Mouse (Mus musculus): ENCODE results near the gene Gm43064.
"Not testable (repeated sequence)": the region's sequence is repeated elsewhere in the genome, so short reads cannot be mapped to it uniquely, and the experiment has no call there.

Gene Gm43064

DNA sequence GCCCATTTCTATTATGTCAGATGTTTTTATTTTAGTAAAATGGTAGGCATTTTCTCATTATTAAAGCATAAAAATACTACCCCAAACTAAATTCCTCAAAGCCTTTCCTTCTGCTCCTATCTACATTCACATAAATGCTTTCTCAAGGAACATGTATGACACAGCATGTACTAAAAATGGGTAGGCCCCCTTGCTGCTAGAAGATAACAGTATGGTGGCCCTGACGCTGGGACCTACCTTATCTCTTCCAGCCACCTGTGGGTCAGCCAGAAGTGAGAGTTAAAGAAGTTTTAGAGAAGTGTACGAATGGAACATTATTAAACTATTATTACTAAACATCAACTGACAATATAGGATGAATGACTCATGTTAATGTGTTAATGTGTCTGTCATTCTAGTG, 9.9 kb upstream of the Gm43064 start:
- no peak for DNase-seq (ENCODE audit: low read depth, low spot score)

DNA sequence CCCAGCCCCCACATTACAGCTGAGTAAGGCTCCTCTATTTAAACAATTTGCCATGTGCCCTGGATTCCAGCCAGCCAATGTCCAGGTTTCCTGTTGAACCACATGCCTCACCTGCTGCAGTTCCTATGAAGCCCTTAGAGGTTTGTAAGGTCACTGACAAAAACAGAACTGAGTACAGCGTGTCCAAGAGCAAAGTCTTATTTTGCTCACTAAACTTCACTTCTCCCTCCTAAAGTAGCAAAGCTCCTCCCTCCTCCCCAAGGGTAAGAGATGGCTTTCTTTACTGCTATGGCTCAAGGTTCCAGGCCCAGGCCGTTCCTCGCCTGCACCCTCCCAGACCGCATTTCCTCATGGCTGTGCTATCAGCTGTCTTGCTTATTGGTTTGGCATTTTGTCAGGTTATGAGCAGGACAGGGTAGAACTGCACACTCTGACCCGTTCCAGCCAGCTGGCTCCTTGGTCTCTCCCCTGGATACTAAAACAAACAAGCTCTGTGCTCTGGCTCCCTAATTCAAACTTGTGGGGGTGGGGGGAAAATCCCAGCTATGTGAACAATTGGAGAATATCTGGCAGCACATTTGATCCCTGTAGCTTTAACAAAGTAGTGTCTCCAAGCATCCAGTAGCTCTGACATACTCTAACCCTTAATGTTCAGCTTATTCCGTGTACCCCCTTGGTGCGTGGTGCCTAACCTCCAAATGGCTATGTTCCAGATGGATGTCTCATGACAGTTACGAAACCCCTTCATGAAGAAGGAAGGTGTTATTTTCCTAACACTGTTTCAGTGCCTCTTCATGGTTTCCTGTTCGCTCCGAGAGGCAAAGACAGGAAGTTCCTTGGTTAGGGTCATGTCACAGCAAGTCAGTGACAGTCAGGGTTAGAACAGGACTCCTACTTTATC, 7.5 kb upstream of the Gm43064 start:
- no peak for DNase-seq (ENCODE audit: low read depth, low spot score)

DNA sequence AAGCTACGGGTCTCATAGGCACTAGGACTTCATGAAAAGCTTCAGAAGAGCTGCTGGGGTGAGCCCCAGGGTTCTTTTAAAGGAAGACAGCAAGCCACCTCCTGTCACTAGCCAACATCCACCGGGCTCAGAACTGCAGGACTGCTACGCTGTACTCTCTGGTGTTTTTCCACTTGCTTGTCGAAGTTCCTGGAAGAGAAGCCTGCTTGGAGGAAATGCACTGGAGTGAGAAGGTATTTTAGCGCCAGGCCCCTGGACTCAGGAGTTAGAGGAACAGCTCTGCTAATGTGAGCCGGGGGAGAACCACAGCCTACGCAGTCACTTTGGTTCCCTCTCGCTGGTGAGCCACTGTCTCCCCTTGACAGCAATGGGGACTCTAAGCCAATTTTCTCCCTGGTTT, 6.5 kb upstream of the Gm43064 start:
- DNase-seq (ENCODE audit: low read depth, low spot score) = no peak

DNA sequence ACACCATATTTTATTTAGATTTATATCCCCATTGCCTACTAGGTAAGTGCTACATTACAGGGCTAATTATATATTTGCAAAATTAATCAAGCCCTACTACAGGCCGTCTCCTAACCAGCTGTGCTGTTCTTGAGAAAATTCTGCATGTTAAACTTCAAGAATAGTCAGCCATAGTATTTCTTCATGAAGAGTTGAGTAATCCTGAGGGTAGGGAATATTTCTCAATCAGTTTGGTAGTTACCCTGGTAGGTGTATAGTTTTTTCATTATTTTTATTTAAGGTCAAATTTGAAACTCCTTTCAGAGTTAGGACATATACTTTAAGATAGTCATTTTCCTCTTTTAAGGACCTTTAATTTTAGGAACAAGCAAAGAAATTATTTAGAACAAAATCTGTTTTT, 3.7 kb upstream of the Gm43064 start:
- DNase-seq (ENCODE audit: low read depth, low spot score) = no peak

DNA sequence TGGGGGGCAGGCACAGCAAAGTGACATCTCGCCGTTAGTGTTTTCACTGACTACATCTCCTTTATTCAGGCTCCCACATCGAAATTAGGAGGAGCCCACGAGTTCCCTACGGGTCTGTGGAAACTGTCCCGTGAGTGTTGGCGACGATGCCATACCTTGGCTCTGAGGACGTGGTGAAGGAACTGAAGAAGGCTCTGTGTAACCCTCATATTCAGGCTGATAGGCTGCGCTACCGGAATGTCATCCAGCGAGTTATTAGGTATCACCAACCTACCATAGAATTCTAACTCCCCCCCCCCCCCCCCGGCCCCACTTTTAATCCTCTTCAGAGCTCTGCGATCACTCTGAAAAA, 402 bp downstream of the Gm43064 start:
- no peak for DNase-seq (ENCODE audit: low read depth, low spot score)

DNA sequence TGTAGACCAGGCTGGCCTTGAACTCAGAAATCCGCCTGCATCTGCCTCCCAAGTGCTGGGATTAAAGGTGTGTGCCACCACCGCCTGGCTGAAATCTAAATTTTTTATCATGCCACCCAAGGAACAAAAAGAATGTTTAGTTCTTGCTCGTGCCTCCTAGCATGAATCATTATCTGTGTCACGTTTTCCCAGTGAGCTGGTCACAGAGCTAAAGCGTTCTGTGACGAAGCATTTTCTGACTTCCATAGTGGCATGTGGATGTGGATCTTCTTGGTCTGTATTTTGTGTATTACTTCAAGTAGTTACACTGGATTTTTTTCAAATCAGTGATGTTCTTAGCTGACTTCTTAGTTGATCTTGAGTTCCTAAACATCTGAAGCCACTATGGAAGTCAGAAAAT, 1.6 kb downstream of the Gm43064 start:
- DNase-seq (ENCODE audit: low read depth, low spot score) = no peak

DNA sequence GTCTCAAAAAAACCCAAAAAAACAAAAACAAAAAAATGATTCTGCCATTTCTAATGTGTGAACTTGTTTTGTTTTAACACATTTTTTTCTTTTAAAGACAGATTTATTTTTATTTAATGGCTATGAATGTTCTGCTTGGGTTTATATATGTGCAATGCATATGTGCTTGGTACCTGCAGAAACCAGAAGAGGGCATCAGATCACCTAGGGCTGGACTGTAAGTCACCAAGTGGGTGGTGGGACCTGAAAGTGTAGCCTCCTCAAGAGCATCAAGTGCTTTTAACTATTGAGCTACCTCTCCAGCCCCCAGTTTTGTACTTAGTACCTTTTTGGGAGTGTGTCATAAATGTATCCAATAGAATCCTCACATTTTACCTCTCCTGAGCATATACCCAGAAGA, 18.2 kb downstream of the Gm43064 start:
- DNase-seq (ENCODE audit: low read depth, low spot score) = peak; percentile 37

DNA sequence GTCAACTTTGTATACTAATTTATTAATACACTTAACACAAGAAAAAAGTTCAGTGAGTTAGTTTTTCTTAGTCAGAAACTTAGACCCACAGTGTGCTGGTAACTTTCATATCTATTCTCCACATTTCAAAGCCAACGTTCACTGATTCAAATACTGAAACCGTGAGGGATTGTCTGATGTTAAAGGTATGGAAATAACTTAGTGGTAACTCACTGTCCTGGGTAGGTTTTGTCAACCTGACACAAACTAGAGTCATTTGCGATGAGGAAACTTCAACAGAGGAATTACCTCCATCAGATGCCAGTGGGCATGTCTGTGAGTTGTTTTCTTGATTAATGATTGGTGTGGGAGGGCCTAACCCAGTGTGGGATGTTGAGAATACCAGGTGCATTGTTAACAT, 19.7 kb downstream of the Gm43064 start:
- DNase-seq (ENCODE audit: low read depth, low spot score) = no peak

DNA sequence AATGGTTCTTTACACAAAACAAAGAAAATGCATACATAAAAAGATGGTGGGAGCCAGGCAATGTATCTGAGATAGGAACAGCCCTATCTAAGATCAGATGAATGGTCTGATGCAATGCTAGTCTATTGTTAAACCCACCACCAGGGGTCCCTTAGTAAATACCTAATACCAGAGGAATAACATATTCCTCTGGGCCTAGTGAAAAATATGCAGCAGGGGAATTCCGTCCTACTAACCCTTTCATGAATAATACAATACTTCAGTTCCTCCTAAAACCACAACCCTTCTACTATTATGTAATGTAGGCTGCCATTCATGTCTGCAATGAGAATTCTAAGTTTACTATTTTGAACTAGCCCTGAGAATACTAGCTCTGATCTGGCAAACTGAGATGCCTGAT, 21.3 kb downstream of the Gm43064 start:
- DNase-seq (ENCODE audit: low read depth, low spot score) = peak; percentile 40

DNA sequence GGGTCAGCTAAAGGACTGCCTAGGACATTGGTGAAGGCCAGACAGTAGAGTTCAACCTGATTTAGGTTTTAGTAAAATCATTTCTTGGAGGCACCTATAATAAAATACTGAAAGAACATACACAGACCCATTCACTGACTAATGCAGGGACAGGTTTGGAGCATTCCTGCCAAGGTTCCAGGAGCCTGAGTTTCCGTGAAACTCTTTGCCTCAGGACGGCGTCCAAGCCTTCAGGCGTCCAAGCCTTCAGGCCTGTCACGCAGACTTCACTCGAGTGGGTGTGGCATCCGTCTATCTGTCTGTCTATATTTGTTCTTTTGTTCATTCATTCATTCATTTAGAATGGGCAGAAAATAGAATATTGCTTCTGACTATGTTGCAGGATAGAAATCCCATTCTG, 21.8 kb downstream of the Gm43064 start:
- DNase-seq (ENCODE audit: low read depth, low spot score) = no peak

DNA sequence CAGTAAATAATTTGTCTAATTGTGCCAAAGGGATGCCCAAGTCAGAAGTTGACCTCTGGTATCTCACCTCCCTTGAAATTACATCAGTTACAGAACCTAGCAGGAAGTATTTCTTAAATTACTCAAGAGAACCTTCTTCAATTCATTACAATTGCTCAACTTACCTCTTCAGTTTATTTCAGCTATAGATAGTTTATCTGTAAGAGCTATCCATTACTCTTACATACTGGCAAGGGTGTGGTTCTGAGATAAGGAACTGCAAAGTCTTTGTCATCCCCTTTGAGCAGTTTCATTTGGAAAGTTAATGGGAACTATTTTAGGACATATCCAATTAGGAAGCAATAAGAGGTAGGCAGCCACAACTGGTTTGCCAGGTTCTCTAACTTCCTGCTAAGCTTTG, 23.1 kb downstream of the Gm43064 start, which contains the start of gene Bcl2l15:
Bcl2l15 (plus strand) TSS at position 176 of the 400 bp plus-strand sequence.
- DNase-seq (ENCODE audit: low read depth, low spot score) = no peak

DNA sequence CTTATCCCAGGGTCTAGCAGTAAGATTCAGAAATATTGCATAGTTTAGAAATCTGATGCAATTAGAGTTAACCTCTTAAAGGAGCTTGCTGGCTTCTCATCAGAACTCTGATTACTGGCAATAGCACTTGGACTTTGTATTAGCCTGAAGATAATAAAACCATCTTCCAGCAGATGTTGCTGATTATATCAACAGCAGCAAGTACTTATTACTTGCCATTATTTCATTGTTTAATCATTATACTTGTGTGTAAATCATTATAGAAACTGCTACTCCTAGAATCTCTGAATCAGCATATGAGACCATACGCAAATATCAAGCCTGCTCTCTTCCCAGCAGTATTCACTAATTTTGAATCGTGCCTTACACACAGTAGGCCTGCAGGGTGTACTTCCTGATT, 24.6 kb downstream of the Gm43064 start:
- no peak for DNase-seq (ENCODE audit: low read depth, low spot score)

DNA sequence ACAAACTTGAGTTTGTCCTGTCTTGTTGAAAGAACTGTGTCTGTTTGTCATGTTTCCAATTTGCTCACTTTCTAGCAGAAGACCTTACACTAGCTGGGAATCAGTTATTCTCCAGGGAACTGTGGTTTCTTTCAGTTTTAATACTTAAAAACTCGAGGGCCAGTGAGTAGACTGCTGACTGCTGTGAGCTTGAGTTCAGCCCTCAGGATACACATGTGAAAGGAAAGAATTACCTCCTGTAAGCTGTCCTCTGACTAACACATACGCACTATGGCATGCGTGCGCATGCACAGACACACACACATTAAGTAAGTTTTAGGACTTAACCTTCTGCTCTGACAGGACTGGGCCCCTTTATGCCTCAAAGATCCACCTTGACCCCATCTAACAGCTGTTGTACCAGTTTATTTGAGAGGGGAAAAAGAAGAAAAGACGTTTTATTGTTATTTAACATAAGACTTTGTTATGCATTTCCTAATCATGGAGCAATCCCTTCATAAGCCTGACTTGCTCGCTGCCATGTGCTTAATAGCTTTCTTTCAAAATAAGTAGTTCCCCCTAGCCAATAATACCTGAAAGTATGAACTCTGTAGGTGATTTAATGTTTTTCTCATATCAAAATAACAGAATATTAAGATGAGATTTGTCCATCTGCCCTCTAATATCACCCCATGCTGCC, 26.0 kb downstream of the Gm43064 start:
- no peak for DNase-seq (ENCODE audit: low read depth, low spot score)

DNA sequence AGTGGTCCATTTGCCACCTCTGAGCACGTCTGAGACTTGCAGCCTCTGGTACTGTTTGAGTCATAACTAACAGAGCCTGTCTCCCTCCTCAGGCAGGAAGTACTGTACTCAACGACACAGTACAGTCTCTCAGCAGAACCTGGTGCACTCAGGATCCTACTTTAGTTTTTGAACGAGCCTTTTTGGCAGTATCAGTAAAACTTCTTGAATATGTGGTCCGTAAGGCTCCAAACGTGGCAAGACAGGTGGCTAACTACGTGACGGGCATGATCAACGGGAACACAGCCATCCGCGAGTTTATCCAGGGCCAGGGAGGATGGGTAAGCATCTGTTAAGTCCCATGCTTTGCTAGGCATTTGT, 26.6 kb downstream of the Gm43064 start:
- peak; percentile 68 for DNase-seq (ENCODE audit: low read depth, low spot score)

DNA sequence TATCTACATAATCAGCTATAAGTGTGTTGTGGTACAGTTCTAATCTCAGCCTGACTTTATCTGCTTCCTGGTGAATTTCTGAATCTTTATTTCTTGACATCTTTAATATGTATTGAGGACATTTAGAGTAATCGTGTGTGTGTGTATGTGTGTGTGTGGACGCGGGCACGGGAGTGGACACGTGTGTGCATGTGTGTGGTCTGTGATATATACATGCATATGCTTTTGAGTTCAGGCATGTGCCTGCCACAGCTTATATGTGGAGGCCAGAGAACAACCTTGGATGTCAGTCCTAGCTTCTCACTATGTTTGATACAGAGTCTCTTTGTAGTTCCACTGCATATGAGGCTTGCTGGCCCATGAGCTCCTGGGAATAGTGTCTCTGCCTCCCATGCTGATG, 27.1 kb downstream of the Gm43064 start:
- peak; percentile 27 for DNase-seq (ENCODE audit: low read depth, low spot score)

DNA sequence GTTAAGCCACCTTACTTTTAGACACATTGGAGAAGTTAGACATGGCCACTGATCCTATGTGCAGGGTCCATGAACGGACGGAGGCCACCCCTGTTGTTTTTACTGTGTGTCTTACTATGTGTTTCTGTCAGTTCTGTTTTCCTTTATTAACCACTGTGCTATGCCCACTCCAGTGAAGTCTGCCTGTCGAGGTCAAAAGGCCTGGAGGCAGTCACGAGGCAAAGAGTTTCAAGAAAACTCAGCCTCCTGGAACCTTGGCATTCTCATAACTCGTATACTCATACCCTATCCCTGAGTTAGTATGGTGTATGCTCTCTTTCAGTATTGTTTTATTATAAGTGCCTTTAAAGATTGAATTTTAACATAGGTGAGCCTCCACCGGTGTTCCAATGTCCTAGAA, 30.3 kb downstream of the Gm43064 start:
- no peak for DNase-seq (ENCODE audit: low read depth, low spot score)

DNA sequence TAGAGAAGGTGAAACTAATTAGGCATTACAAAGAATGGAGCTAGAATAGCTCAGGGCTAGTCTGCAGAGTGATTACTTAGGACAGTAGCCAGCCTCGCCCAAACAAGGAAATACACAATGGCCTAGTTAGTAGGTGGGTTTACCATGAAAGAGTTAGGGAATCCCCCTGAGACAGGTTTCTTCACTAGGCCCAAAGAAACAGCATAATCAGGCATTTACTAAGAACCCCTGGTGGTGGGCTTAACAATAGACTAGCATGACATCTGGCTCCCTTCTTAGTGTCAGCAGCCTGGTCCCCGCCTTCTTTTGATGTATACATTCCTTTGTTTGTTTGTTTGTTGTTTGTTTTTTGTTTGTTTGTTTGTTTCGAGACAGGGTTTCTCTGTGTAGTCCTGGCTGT, 30.8 kb downstream of the Gm43064 start:
- not testable (repeated sequence) for DNase-seq (ENCODE audit: low read depth, low spot score)

DNA sequence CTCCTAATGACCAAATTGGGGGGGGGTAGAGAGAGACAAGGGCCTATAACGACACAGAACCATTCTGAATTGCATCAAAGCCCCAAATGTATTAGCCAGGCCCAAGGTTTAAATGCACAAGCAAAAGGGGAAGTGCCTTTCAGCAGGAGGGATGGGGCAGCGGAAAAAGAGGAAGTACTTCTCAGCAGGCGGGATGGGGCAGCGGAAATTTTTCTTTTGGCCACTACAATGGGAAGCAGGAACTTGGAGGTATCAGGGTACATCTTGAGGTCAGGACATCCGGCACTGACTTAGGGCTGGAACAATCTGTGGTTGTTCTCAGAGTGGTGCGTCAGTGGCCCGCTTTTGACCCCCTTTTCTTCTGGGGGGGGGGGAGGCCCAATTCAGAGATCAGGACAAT, 31.6 kb downstream of the Gm43064 start:
- not testable (repeated sequence) for DNase-seq (ENCODE audit: low read depth, low spot score)

DNA sequence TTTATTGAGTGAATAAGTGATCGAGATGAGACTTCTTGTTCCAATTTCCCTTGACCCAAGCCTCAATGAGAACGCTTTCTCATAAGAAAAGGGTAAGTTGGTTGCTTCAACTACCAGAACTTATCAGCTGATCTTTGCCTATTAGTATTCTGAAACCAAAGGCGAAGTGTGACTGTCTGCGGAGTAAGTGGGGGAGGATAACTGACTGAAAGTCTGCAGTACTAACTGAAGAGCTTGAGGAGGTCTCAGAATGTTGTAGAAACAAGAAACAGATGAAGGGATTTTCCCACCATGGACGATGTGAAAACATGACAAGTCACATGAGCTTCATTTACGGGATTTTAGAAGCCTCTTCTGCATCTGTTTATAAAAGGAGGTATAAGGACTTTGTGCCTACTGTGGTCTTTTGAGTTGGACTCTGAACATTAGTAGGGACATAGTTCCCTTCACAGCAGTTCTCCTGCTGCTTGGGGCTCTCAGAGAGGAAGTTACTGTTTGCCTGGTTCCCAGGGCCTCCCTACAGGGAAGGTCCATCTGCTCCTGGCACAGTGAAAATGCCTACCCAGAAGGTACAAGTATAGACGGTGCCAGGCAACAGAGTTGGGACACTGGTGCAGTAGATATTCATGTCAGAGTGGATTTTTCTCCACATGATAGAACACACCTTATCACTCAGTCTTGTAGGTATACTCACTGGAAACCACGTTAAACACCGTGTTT, 41.4 kb downstream of the Gm43064 start:
- no peak for DNase-seq (ENCODE audit: low read depth, low spot score)

DNA sequence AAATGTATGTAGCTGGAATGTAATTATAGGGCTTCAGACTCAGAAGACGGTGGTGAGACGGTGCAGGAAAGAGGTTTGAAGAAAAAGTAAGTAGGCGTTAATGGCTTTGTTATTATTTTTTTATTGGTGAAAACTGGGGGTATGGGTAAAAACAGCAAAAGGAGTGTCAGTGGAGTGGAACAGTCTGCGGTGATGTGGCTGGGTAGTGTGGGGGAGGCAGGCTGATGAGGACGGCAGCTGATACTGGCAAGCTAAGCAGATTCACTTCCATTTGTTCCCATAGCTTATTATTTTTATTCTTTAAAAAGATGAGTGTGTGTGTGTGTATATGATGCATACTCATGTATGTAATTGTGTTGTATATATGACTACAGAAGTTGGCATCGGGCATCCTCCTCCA, 42.1 kb downstream of the Gm43064 start:
- no peak for DNase-seq (ENCODE audit: low read depth, low spot score)

DNA sequence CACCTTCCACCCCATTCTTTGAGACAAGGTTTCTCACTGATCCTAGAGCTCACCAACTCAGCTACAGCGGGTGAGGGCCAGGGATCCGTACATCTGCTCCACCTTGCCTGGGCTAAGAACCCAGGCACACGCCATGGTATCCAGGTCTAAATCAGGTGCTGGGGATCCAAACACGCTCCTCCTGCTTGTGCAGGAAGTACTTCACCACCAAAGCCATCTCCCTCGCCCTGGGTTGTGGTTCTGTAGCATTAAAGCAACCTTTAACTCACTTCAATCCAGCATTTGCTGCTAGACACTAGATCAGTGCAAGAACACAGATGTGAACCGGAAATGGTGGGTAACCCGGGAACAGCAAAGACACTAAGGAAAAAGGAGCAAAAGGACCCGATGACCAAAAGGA, 42.5 kb downstream of the Gm43064 start:
- DNase-seq (ENCODE audit: low read depth, low spot score) = no peak

DNA sequence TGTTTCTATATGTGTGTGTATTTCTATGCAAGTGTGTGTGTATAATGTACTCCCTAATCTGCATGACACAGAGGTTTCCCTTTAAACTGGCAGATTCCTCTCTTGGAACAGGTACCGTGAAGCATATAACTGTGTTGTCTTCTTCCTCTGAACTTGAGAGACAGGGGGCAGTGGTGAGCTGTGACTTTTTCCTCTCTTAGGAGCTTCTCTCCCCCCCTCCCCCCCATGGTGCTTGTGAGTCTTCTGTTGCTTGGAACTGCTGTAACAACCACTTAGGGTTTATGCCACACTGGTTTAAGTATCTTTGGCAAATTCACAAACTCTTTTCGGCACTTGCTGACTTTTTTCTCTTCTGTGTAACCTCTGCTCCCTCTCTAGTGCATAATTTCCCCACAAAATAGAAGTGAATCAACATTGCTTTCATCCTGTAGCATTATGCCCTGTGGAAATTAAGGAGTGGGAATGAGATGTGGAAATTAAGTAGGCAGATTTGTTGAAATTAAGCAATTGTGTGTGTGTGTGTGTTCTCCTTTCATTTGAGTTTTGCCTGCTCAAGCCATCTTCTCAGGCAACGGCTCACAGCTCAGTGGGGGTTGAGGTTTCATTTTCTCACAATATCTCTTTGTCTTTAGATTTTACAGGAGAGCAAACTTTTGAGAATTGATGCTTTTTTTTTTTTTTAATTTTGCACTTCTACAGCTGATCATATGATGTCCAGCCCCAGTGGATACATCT, 43.4 kb downstream of the Gm43064 start:
- DNase-seq (ENCODE audit: low read depth, low spot score) = peak; percentile 72
